Mouse (Mus musculus) limb, embryonic 11.5 days (tissue): ENCODE data around the gene Gm20906. TPM values are rescaled to one million over a fixed set of nuclear protein-coding genes. Genes with fewer than 3 reads are reported as not detected.
"Not testable (repeated sequence)": the region's sequence is repeated elsewhere in the genome, so short reads cannot be mapped to it uniquely, and the experiment has no call there.

Experiments used
- ATAC-seq: fragments of 200-750 bp; cut with Nextera tagmentation; 2 replicates; pipeline ENCODE4 v1.8.0; 2017; ENCODE audit warnings: low read depth; ENCODE audit not compliant: insufficient number of reproducible peaks, low FRiP score, low TSS enrichment
- DNase-seq: peaks from one replicate; pipeline ENCODE4 v3.0.0-alpha.2; 2015; ENCODE audit warnings: low spot score
- H3K27ac ChIP-seq: fragments of 300-500 bp; sonication (generic); replicated peaks from 2 replicates; pipeline ENCODE4 v1.5.1; 2014; ENCODE audit warnings: low read depth, mild to moderate bottlenecking, low read length
- H3K27me3 ChIP-seq: fragments of 300-500 bp; sonication (generic); 2 replicates; pipeline ENCODE4 v1.6.1; 2014; ENCODE audit warnings: mild to moderate bottlenecking, low read length, mixed read lengths; ENCODE audit not compliant: control insufficient read depth, insufficient read depth
- H3K36me3 ChIP-seq: fragments of 300-500 bp; sonication (generic); 2 replicates; pipeline ENCODE4 v1.6.1; 2014; ENCODE audit warnings: mild to moderate bottlenecking, low read length, moderate library complexity, mixed read lengths; ENCODE audit not compliant: control insufficient read depth, insufficient read depth
- H3K4me1 ChIP-seq: fragments of 300-500 bp; sonication (generic); 2 replicates; pipeline ENCODE4 v1.6.1; 2014; ENCODE audit warnings: low read length, mixed read lengths; ENCODE audit not compliant: control insufficient read depth, insufficient read depth
- H3K4me2 ChIP-seq: fragments of 300-500 bp; sonication (generic); 2 replicates; pipeline ENCODE4 v1.6.1; 2014; ENCODE audit warnings: low read depth, mild to moderate bottlenecking, moderate library complexity; ENCODE audit not compliant: severe bottlenecking
- H3K4me3 ChIP-seq: fragments of 300-500 bp; sonication (generic); 2 replicates; pipeline ENCODE4 v1.5.1; 2014; ENCODE audit warnings: low read depth, low read length
- H3K9ac ChIP-seq: fragments of 300-500 bp; sonication (generic); 2 replicates; pipeline ENCODE4 v1.6.1; 2014; ENCODE audit warnings: mild to moderate bottlenecking, low read length
- H3K9me3 ChIP-seq: fragments of 300-500 bp; sonication (generic); 2 replicates; pipeline ENCODE4 v1.6.1; 2016; ENCODE audit warnings: low read length; ENCODE audit not compliant: control insufficient read depth
- WGBS: fragments of 180-500 bp; shearing (Covaris S2); extraction: QIAGEN DNeasy Blood & Tissue Kit; methylation state at CpG from one replicate; pipeline ENCODE4 v1.1.7; 2014; 5-methylcytosine and 5-hydroxymethylcytosine counted together
- polyA plus RNA-seq: library from polyadenylated mRNA; unstranded; fragments of >200 nt; fragmentation: Nextera tagmentation; extraction: Ambion mirVana; gene quantifications from 2 replicates; pipeline ENCODE4 v1.2.1, GENCODE M21; 2014

Gm20906 gene
- polyA plus RNA-seq = not detected in 2 replicates

GRCm38 (mm10) chrY:87550666-87551065 is at the start of gene Gm20906:
Gm20906 (plus strand) TSS chrY:87550966.
- H3K9me3 ChIP-seq, H3K4me3 ChIP-seq, ATAC-seq, DNase-seq, H3K36me3 ChIP-seq, H3K4me2 ChIP-seq, H3K27ac ChIP-seq, H3K27me3 ChIP-seq, H3K4me1 ChIP-seq, H3K9ac ChIP-seq: not testable (repeated sequence)
- no CpG with 5 or more reads among the region's 6 CpGs for WGBS
